Mouse (Mus musculus) hindbrain, embryonic 14.5 days (tissue): Measurements from ENCODE around the gene Aff4. TPM values are rescaled to one million over a fixed set of nuclear protein-coding genes. Genes with fewer than 3 reads are reported as not detected.

Experiments used
- ATAC-seq: fragments of 200-750 bp; cut with Nextera tagmentation; 2 replicates; pipeline ENCODE4 v1.8.0; 2017; ENCODE audit warnings: moderate number of reproducible peaks, mild to moderate bottlenecking, moderate TSS enrichment, moderate library complexity; ENCODE audit not compliant: low FRiP score
- DNase-seq: peaks from one replicate; pipeline ENCODE4 v3.0.0-alpha.2; 2015; ENCODE audit warnings: low spot score
- H3K27ac ChIP-seq: fragments of 300-500 bp; sonication (generic); 2 replicates; pipeline ENCODE4 v1.5.1; 2014; ENCODE audit warnings: mild to moderate bottlenecking, moderate library complexity
- H3K27me3 ChIP-seq: fragments of 300-500 bp; sonication (generic); 2 replicates; pipeline ENCODE4 v1.6.1; 2014; ENCODE audit warnings: mild to moderate bottlenecking, low read length, mixed read lengths; ENCODE audit not compliant: control insufficient read depth, insufficient read depth
- H3K36me3 ChIP-seq: fragments of 300-500 bp; sonication (generic); replicated peaks from 2 replicates; pipeline ENCODE4 v1.6.1; 2014; ENCODE audit not compliant: control insufficient read depth, insufficient read depth
- H3K4me1 ChIP-seq: fragments of 300-500 bp; sonication (generic); replicated peaks from 2 replicates; pipeline ENCODE4 v1.6.1; 2014; ENCODE audit warnings: antibody characterized with exemption, low read length, mixed read lengths; ENCODE audit not compliant: control insufficient read depth, insufficient read depth
- H3K4me2 ChIP-seq: fragments of 300-500 bp; sonication (generic); replicated peaks from 2 replicates; pipeline ENCODE4 v1.6.1; 2014; ENCODE audit warnings: mild to moderate bottlenecking, moderate library complexity
- H3K4me3 ChIP-seq: fragments of 300-500 bp; sonication (generic); replicated peaks from 2 replicates; pipeline ENCODE4 v1.5.1; 2014; ENCODE audit warnings: mild to moderate bottlenecking, low read length
- H3K9ac ChIP-seq: fragments of 300-500 bp; sonication (generic); 2 replicates; pipeline ENCODE4 v1.6.1; 2014
- H3K9me3 ChIP-seq: fragments of 300-500 bp; sonication (generic); 2 replicates; pipeline ENCODE4 v1.6.1; 2016; ENCODE audit warnings: low read length; ENCODE audit not compliant: control insufficient read depth
- WGBS: fragments of 180-500 bp; shearing (Covaris S2); extraction: QIAGEN DNeasy Blood & Tissue Kit; methylation state at CpG from one replicate; pipeline ENCODE4 v1.1.7; 2014; 5-methylcytosine and 5-hydroxymethylcytosine counted together
- polyA plus RNA-seq: library from polyadenylated mRNA; unstranded; fragments of >200 nt; fragmentation: Nextera tagmentation; extraction: Ambion mirVana; gene quantifications from 2 replicates; pipeline ENCODE4 v1.2.1, GENCODE M21; 2014

The Aff4 gene
- polyA plus RNA-seq, 1 experiment from 2014 or later: 90.6 TPM

DNA sequence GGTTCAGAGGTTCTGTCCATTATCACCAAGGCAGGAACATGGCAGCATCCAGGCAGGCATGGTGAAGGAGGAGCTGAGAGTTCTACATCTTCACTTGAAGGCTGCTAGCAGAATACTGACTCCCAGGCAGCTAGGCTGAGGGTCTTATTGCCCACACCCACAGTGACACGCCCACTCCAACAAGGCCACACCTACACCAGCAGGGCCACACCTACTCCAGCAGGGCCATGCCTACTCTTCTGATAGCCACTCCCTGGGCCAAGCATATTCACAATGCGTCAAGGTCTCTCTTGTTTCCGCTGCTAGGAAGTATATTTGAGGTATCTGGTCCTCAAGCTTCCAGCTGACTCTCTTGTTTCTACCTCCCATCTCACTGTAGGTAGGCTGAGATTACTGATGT is 108.4 kb downstream of the Aff4 start:
- H3K27ac ChIP-seq: no peak overlapping the region
- no peak overlapping the region for H3K9ac ChIP-seq
- ATAC-seq (no peak), DNase-seq (no peak)
- no peaks in the 10 kb centered on the region for H3K36me3 ChIP-seq
- WGBS: 63% methylated on average over 3 of the region's 3 CpGs
- H3K9me3 ChIP-seq: no peaks in the 10 kb centered on the region
- no peak overlapping the region for H3K4me3 ChIP-seq
- no peak overlapping the region for H3K4me2 ChIP-seq
- peaks cover 3% of the 10 kb centered on the region; the same call in 1 of the 2 replicates for H3K4me1 ChIP-seq
- peaks cover 82% of the 10 kb centered on the region for H3K27me3 ChIP-seq

- H3K4me2 ChIP-seq: no peak overlapping the region
- 93% methylated on average over 3 of the region's 3 CpGs for WGBS
- no peak overlapping the region for H3K9ac ChIP-seq
- peaks cover 90% of the 10 kb centered on the region for H3K27me3 ChIP-seq
- no peak overlapping the region for H3K27ac ChIP-seq
- H3K4me1 ChIP-seq: peaks cover 3% of the 10 kb centered on the region; the same call in 1 of the 2 replicates
- no peak for ATAC-seq
- DNase-seq: no peak
- H3K36me3 ChIP-seq: no peaks in the 10 kb centered on the region
- no peak overlapping the region for H3K4me3 ChIP-seq
- H3K9me3 ChIP-seq: no peaks in the 10 kb centered on the region
Observed at GRCm38 (mm10) chr11:53460192-53460591, 109.6 kb downstream of the Aff4 start.

GRCm38 (mm10) chr11:53461727-53462126 is 111.1 kb downstream of the Aff4 start:
- H3K27me3 ChIP-seq: peaks cover 89% of the 10 kb centered on the region
- H3K9me3 ChIP-seq: no peaks in the 10 kb centered on the region
- no peak overlapping the region for H3K4me2 ChIP-seq
- H3K9ac ChIP-seq: no peak overlapping the region
- WGBS: 33% methylated on average over 5 of the region's 5 CpGs
- DNase-seq: no peak
- no peak overlapping the region for H3K27ac ChIP-seq
- ATAC-seq: no peak
- no peak overlapping the region for H3K4me3 ChIP-seq
- H3K36me3 ChIP-seq: no peaks in the 10 kb centered on the region
- peaks cover 3% of the 10 kb centered on the region; the same call in 1 of the 2 replicates for H3K4me1 ChIP-seq

DNA sequence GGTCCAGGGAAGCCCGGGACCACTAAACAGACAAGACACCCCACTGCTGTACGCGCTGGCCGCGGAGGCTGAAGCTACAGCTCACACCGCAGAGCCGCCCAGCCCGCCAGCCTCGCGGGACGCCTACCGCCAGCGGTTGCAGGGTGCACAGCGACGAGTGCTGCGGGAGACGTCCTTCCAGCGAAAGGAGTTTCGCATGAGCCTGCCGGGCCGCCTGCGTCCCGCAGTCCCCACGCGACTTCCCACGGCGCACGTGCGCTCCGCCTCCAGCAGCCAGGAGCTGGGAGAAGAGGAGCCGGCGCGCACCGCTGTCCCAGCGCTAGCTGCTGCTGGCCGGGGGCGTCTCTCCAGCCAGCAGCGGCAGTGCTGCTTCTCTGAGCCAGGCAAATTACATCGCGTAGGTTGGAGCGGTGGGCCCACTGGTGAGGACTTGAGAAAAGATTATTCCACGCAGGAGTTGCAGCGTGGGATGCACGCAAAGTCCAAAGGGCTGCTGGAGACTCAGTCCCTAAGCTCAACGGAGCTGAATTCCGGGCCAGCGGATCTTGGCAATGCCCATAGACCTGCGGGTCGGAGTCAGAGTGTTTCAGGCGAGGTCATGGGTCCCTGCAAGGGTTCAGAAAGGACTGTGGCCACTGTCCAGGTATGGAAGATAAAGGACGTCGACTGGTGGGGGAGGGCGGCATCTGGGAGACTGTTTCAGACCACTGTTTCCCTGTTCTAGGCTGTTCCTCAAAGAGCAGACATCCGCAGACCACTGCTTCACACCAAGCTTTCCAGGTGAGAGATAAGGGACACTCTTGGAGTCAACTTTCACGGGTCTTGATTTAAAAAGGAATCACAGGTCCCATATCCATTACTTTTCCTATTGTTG is 113.2 kb downstream of the Aff4 start:
- no peak for ATAC-seq
- H3K4me1 ChIP-seq: no peaks in the 10 kb centered on the region; the same call in 1 of the 2 replicates

GRCm38 (mm10) chr11:53466231-53466971 is 115.8 kb downstream of the Aff4 start:
- DNase-seq (peak; percentile 79), ATAC-seq (no peak)
- H3K27ac ChIP-seq: no peak overlapping the region
- peak overlapping the region; percentile 47; the same call in 1 of the 2 replicates for H3K9ac ChIP-seq
- peaks cover 68% of the 10 kb centered on the region for H3K27me3 ChIP-seq
- no peaks in the 10 kb centered on the region for H3K36me3 ChIP-seq
- H3K4me2 ChIP-seq: peak overlapping the region; percentile 54
- peak overlapping the region; percentile 25 for H3K4me3 ChIP-seq
- H3K9me3 ChIP-seq: no peaks in the 10 kb centered on the region
- peaks cover 8% of the 10 kb centered on the region; the same call in 1 of the 2 replicates for H3K4me1 ChIP-seq
- WGBS: 5% methylated on average over 40 of the region's 40 CpGs

More for the DNA sequence above, 113.2 kb downstream of the Aff4 start:
- Histone ChIP-seq H3K36me3 (no peaks in the 10 kb centered on the region), H3K4me3 (peak overlapping the region; percentile 34), H3K27ac (no peak overlapping the region), H3K9ac (peak overlapping the region; percentile 50), H3K27me3 (peaks cover 87% of the 10 kb centered on the region), H3K4me2 (peak overlapping the region; percentile 67), H3K9me3 (no peaks in the 10 kb centered on the region)
- DNase-seq: no peak
- WGBS: 8% methylated on average over 55 of the region's 55 CpGs

DNA sequence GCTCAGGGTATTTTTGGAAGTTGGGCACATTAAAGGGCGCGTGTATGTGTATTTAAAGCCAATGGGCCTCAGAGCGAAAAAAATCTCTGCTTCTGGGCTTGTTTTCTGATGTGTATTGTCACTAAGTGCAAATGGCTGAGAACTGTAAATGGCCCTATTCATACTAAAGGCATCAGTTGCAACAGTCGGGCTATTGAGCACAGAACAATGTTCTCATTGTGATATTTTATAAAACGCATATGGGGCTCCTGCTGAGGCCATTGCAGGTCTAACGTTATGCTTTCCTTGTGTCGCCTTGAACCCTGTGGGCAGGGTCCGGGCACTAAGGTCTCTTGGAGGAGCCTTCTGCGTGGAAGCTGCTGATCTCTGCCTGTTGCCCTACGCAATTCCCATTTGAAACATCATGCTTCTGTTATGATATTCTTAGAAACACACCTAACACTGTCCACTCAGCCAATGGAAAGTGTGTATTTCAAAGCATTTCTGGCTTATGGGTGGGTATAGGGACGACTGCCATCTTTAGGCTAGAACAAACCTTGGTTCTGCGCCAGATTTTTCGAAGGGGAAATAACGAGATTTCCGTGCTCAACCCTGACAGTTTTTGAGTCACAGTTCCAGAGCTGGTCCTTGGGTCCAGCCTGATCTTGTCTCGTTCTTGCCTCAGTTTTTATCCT is 118.8 kb downstream of the Aff4 start:
- Histone ChIP-seq H3K9ac (no peak overlapping the region), H3K36me3 (no peaks in the 10 kb centered on the region), H3K27ac (no peak overlapping the region), H3K4me1 (peaks cover 8% of the 10 kb centered on the region; the same call in 1 of the 2 replicates), H3K4me3 (no peak overlapping the region), H3K9me3 (no peaks in the 10 kb centered on the region), H3K4me2 (peak overlapping the region; percentile 51), H3K27me3 (peaks cover 51% of the 10 kb centered on the region)
- DNase-seq (no peak), ATAC-seq (no peak)
- 27% methylated on average over 16 of the region's 16 CpGs for WGBS

DNA sequence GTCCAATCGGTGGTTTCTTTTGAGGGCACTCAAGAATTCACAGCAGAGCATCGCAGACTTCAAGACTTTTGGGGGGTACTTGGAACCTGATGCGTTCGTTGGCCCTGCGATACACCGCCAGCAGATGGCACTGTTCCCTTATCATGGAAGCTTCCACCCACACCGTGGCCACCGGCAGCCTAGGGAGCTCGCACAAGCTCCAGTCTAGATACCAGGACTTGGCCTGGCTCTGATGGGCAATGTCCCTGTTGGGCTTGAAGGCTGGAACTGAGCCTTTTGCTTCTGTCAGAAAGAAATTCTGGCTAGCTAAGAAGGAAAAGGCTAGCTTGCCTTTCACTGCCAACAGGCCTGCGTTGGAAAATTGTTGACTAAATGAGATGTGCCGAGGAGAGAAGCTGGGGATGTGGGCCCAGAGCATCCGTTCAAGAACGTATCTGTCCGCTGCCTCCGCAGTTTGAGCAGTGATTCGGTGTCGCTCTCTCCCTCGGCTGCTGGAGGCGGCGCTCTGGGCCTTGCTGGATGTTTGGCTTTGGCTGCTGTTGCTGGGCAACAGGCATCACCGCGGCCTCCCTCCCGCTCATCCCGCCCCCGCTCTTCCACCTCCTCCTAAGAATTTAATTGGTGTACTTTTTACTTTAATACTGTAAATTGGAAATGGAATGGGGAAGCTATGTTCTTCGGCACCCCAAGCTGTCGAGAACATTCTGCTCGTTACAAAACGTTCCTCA is 119.5 kb downstream of the Aff4 start, which contains the start of gene Gm9837:
Gene Gm9837 (minus strand): TSS at position 512 of the 728 bp plus-strand sequence.
- Histone ChIP-seq H3K9me3 (no peaks in the 10 kb centered on the region), H3K4me3 (0 out of 2 replicates have a peak within 1 kb of the TSS, but pooled peaks have one; percentile 6), H3K4me1 (peaks cover 8% of the 10 kb centered on the region; the same call in 1 of the 2 replicates), H3K27me3 (peaks cover 44% of the 10 kb centered on the region), H3K4me2 (peak within 1 kb of the TSS; percentile 51), H3K9ac (peak within 1 kb of the TSS; percentile 43; the same call in 1 of the 2 replicates), H3K27ac (peak within 1 kb of the TSS; percentile 62; the same call in 1 of the 2 replicates), H3K36me3 (no peaks in the 10 kb centered on the region)
- WGBS: 2% methylated on average over 29 of the region's 29 CpGs
- DNase-seq: peak; percentile 92
- ATAC-seq: peak; percentile 85
